Mouse (Mus musculus) macrophage (primary cell): ENCODE measurements around the gene Smim14. TPM values are rescaled to one million over a fixed set of nuclear protein-coding genes. Genes with fewer than 3 reads are reported as not detected.
"Not testable (repeated sequence)": the region's sequence is repeated elsewhere in the genome, so short reads cannot be mapped to it uniquely, and the experiment has no call there.

Source experiments
- H3K27ac ChIP-seq: fragments of 350-480 bp; formaldehyde crosslinking; 2 replicates; pipeline ENCODE4 v1.9.0; 2021
- H3K36me3 ChIP-seq: fragments of 350-480 bp; formaldehyde crosslinking; 2 replicates; pipeline ENCODE4 v1.9.0; 2021; ENCODE audit errors: inconsistent target
- H3K4me3 ChIP-seq: fragments of 350-480 bp; formaldehyde crosslinking; 2 replicates; pipeline ENCODE4 v1.9.0; 2021; ENCODE audit errors: inconsistent target
- H3K79me2 ChIP-seq: fragments of 350-480 bp; formaldehyde crosslinking; 2 replicates; pipeline ENCODE4 v1.9.0; 2021; ENCODE audit errors: inconsistent target
- WGBS: methylation state at CpG from one replicate; pipeline ENCODE4 v1.1.7; 2026; ENCODE audit warnings: inconsistent platforms; ENCODE audit not compliant: missing documents; 5-methylcytosine and 5-hydroxymethylcytosine counted together
- polyA plus RNA-seq: library from polyadenylated mRNA; stranded (reverse); fragments of 250-400 nt; gene quantifications from 3 replicates; pipeline ENCODE4 v1.2.4, GENCODE M21; 2018; ENCODE audit warnings: inconsistent platforms

Smim14 gene
- polyA plus RNA-seq, 1 experiment from 2014 or later = 99.0 TPM

DNA sequence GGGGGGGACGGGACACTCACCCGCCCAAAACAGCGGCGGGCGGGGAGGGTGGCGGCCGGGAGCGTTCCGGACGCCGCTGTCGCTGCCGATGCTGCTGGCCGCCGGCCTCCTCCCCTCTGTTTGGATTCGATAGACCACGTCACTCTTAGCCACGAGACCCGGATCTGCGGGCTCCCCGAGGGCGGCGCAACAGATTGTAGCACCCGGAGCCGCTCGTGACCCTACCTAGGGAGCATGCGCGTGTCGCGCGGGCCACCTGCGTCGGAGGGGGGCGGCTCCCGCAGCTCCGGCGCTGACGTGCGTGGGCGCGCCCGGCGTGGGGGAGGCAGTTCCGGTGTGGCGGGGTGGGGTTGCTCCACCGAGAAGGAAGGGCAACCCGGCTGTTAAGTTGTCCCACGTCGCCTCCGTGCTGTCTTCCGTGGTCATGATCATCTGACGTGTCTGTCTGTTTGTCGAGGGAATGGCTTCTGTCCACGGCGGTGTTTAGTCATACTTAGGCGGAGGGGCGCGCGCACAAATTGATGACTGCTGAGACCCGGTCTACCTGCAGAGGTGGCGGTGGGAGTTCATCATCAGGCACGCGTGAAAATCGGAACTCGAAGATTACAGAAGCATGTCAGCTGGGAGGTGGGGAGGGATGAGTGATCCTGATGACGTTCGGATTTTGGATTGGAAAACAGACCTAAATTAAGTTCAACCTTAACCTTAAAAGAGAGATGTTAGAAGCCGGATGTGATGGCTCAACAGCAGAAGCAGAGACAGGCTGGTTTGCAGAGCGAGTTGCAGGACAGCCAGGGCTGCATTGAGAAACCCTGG, 44.1 kb downstream of the Smim14 start, which contains the start of gene Gm43552:
Gene Gm43552 (minus strand): TSS at position 118 of the 816 bp plus-strand sequence.
- Histone ChIP-seq H3K36me3 (no peaks in the 10 kb centered on the region), H3K79me2 (peaks cover 40% of the 10 kb centered on the region), H3K4me3 (peak within 1 kb of the TSS; percentile 89), H3K27ac (peak within 1 kb of the TSS; percentile 86)
- WGBS = 1% methylated on average over 54 of the region's 69 CpGs

DNA sequence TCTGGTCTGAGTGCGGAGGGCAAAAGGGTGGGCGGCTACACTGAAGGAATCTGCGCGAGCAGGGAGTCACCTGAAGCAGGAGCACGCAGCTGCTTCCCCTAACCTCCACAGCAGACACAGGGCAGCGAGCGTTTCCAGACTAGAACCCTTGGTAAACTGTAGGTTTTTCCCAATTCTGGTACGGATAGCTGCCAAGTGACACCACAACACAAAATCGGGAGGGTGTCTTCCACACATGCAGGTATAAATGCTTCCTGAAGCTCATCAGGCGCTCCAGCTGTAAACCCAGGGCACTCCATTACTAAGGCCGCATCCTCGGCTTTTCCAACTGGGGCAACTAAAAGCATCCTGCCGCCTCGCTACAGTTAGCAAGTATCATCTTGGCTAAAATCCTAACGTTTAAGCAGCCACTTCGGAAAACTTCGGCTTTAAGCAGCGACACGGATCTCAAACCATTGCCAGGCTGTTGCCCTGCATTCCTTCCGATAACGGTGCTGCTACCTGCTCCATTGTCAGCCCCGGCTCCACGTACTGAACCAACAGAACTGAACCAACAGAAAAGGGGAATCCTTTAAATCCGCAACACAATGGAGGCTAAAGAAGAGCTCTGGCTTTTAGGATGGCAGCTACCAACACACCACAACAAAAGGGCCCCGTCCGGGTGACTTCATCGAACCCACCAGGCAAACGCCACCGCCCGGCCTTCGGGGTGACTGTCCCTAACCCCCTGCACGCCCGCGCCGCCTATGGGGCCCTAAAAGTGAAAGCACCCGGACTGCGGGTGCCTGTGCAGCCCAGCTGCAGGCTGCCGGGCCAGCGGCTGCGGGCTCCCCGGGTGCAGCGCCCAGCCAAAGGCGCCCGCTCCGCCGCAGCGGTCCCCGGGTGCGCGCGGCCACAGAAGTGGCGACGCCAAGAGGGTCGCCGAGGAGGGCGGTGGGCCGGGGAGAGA, 44.9 kb downstream of the Smim14 start:
- peak overlapping the region; percentile 86 for H3K27ac ChIP-seq
- H3K79me2 ChIP-seq = peaks cover 48% of the 10 kb centered on the region
- H3K36me3 ChIP-seq = no peaks in the 10 kb centered on the region
- WGBS = under 1% methylated on average over 47 of the region's 57 CpGs
- H3K4me3 ChIP-seq = peak overlapping the region; percentile 89

DNA sequence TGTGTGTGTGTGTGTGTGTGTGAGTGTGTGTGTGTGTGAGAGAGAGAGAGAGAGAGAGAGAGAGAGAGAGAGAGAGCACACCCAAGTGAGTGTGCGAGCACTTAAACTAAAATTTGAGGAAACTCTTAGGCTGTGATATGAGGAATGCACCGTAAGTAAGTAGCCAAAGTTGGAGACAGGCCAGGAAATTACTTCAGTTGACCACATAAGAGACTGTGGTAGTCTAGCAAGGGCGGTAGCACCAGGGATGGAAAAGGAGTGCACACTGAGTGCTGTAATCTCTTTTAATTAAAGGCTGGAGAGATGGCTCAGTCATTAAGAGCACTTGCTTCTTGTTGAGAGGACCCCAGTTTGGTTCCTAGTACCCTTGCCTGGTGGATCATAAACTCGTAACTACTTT, 47.2 kb downstream of the Smim14 start:
- Histone ChIP-seq H3K36me3 (no peaks in the 10 kb centered on the region), H3K4me3 (no peak overlapping the region), H3K27ac (no peak overlapping the region), H3K79me2 (peaks cover 64% of the 10 kb centered on the region)
- 20% methylated on average over 4 of the region's 4 CpGs for WGBS

DNA sequence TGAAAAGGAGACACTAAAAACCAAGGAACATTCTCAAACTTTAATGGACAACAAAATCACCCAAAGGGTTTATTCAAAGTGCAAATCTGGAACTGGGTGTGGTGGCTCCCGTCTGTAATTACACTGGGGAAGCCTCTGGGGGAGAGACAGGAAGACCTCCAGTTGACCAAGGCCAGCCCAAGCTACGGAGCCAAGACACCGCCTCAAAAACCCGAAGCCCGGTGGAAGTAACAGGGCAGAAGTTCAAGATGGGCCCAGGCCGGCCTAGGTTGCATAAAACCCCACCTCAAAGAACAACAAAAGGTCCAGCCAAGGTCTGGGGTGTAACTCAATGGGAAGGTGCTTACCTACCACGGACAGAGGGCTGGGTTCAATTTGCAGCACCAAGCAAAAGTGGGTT, 48.3 kb downstream of the Smim14 start:
- Histone ChIP-seq H3K4me3 (no peak overlapping the region), H3K36me3 (no peaks in the 10 kb centered on the region), H3K79me2 (peaks cover 75% of the 10 kb centered on the region), H3K27ac (no peak overlapping the region)
- WGBS = 61% methylated on average over 7 of the region's 7 CpGs

DNA sequence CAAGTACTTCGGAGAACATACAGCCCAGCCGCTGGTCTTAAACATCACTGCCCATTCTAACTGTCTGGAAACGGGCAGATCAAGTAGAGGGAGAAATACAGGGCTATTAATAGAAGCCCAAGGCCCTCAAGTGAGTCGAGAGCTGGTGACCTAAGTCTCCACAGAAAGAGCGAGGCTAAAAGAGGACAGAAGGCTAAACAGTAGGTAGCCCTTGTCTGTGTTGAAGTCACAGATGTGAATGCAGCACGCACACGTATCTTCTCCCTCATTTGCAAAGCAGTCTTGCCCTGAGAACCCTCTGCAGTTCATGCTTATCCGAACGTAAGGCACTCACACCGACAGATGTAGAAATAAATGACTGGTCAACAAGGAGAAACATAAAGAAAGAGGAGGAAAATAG, 49.6 kb downstream of the Smim14 start:
- Histone ChIP-seq H3K27ac (no peak overlapping the region), H3K79me2 (peaks cover 89% of the 10 kb centered on the region), H3K4me3 (no peak overlapping the region), H3K36me3 (no peaks in the 10 kb centered on the region)
- 50% methylated on average over 10 of the region's 10 CpGs for WGBS

DNA sequence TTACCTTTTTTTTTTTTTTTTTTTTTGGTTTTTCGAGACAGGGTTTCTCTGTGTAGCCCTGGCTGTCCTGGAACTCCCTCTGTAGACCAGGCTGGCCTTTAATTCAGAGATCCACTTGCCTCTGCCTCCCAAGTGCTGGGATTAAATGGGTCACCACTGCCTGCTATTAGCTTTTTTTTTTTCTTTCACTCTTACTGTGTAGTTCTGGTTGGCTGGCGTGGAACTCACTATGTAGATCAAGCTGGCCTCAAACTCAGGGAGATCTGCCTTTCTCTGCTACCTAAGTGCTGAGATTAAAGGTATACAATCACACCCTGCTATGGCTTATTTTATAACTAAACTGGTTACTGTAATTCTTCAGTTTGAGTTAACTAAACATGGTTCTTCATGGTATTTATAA, 50.5 kb downstream of the Smim14 start:
- Histone ChIP-seq H3K79me2 (peaks cover 94% of the 10 kb centered on the region), H3K36me3 (no peaks in the 10 kb centered on the region), H3K4me3 (no peak overlapping the region), H3K27ac (peak overlapping the region; percentile 65)
- 89% methylated on average over 1 of the region's 2 CpGs for WGBS

DNA sequence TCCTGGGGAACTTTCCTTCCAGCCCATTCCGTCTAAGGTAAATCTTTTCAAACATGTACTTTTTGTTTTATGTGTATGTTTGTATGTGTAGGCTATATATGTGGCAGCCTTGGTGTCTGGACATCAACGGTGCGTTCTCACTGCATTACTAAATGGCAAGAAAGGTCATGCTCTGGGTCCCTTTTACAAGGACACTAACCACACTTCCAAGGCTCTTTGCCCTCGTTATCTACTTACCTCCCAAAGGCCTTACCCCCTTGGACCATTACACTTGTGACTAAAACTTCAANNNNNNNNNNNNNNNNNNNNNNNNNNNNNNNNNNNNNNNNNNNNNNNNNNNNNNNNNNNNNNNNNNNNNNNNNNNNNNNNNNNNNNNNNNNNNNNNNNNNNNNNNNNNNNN, 54.0 kb downstream of the Smim14 start:
- no peaks in the 10 kb centered on the region for H3K36me3 ChIP-seq
- WGBS = 92% methylated on average over 4 of the region's 4 CpGs
- peaks cover 92% of the 10 kb centered on the region for H3K79me2 ChIP-seq
- H3K4me3 ChIP-seq = no peak overlapping the region
- H3K27ac ChIP-seq = no peak overlapping the region

DNA sequence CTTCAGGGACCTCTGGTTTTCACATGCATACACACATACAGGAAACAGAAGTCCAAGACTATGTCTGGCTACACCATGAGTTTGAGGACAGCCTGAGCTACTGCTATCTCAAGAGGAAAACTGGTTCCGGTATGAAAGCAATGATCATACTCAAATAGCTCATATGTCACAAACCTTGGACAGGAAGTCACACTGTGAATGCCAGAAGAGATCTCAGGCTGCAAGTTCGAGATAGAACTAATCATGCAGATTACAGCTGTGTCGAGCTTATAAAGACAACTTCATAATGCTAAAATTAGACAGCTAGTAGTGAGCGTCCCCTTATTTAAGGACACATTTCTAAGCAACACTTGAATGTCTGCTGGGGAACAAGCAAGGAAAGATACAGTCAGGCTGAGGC, 56.5 kb downstream of the Smim14 start:
- H3K36me3 ChIP-seq = no peaks in the 10 kb centered on the region
- H3K79me2 ChIP-seq = peaks cover 83% of the 10 kb centered on the region
- H3K27ac ChIP-seq = no peak overlapping the region
- H3K4me3 ChIP-seq = no peak overlapping the region
- WGBS = 29% methylated on average over 4 of the region's 4 CpGs

DNA sequence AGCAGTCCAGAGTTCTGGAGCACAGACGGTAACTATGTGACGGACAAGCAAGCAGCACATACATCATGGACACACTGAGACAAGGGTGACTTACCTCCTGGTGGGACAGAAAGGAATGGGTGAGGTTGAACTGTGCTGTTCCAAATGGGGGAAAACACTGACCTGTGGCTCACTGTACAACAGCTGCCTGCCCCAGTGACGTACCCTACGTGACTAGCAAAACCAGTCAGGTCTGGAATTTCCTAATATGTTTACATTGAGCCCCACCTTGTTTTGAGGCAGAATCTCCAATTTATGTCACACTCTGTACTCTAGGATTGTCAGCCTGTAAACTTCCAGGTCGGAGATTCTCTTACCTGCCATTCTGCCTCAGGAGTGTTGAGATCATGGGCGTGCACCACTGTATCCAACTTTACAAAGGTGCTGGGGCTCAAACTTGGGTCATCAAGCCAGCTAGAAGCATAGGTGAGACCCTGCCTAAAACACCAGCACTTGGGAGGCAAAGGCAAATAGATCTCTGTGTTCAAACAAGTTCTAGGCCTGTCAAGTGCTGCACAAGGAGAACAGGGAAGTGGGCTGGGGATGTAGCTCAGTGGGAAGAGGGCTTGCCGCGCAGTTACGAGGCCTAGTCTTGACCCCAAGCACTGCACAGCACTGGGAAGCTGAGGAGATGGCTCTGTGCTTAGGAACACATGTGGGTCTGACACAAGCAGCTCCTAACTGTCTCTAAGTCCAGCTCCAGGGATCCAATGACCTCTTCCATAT, 57.1 kb downstream of the Smim14 start:
- Histone ChIP-seq H3K27ac (no peak overlapping the region), H3K36me3 (no peaks in the 10 kb centered on the region), H3K79me2 (peaks cover 79% of the 10 kb centered on the region), H3K4me3 (no peak overlapping the region)
- 87% methylated on average over 9 of the region's 9 CpGs for WGBS

DNA sequence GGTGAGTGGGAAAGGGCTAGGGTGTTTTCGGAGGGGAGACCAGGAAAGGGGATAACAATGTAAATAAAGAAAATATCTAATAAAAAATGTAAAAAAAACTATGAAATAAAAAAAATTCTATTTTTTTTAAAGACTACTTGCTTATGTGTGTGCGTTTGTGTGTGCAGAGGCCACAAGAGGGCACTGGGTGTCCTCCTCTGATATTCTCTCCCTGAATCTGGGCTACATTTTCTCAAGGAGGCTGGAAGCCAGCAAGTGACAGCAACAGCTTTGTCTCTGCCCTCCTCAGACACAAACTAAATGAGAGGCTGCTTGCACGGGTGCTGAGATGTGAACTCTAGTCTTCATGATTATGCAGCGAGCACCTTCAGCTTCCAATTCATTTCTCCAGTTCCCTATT, 58.8 kb downstream of the Smim14 start:
- no peak overlapping the region for H3K27ac ChIP-seq
- peaks cover 78% of the 10 kb centered on the region; the same call in 1 of the 2 replicates for H3K79me2 ChIP-seq
- WGBS = 75% methylated on average over 4 of the region's 4 CpGs
- H3K4me3 ChIP-seq = no peak overlapping the region
- no peaks in the 10 kb centered on the region for H3K36me3 ChIP-seq

DNA sequence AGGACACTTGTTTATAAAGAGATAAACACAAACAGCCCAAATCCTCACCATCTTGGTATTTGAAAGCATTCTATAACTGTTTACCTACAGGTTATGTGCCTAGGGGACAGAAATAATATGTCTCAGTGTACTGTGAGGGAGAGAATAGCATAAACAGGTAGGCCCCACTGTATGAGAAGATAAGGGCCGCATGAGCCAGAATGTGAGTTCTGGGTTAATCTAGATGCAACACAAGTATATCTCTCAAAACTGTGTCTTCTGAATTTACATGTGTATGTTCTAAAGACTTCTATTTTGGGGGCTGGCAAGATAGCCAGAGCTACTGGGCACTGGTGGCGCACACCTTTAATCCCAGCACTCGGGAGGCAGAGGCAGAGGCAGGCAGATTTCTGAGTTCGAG, 60.2 kb downstream of the Smim14 start:
- not testable (repeated sequence) for H3K36me3 ChIP-seq, H3K4me3 ChIP-seq
- WGBS = 95% methylated on average over 3 of the region's 4 CpGs
- Histone ChIP-seq H3K27ac (peak overlapping the region; percentile 71), H3K79me2 (peaks cover 78% of the 10 kb centered on the region; the same call in 1 of the 2 replicates)

DNA sequence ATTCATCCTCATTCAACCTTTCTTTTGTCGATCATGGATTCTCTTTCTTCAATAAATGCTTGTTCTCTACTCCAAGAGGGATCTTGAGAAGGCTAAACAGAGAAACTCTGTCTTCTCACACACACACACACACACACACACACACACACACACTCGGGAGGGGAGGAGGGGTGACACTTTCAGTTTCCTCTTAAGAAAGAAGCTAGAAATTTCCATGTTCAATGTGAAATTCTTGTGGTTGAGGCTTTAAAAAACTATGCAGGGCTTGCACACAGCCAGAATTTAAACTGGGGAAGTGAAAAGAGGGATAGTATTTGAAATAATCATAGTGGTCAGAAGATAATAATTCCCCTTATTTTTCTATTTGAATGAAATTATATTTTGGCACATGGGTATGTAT, 61.2 kb downstream of the Smim14 start:
- H3K79me2 ChIP-seq = peaks cover 78% of the 10 kb centered on the region; the same call in 1 of the 2 replicates
- WGBS = 40% methylated on average over 1 of the region's 2 CpGs
- H3K36me3 ChIP-seq = no peaks in the 10 kb centered on the region
- peak overlapping the region; percentile 71 for H3K27ac ChIP-seq
- no peak overlapping the region for H3K4me3 ChIP-seq

DNA sequence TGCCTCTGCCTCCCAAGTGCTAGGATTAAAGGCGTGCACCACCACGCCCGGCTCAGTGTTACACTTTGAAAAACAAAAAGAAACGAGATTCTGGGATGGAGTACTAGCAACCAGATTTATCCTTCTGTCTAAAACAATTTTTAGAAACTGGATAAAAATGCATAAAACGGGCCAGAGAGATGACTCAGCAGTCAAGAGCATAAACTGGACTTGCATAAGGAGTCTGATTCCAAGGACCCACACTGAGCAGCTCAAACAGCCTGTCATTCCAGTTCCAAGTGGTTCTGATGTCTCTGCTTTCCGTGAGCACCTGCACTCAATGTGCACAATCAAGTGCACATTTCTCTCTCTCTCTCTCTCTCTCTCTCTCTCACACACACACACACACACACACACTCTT, 67.2 kb downstream of the Smim14 start:
- Histone ChIP-seq H3K4me3 (no peak overlapping the region), H3K27ac (no peak overlapping the region), H3K36me3 (peaks cover 35% of the 10 kb centered on the region), H3K79me2 (peaks cover 50% of the 10 kb centered on the region; the same call in 1 of the 2 replicates)
- 97% methylated on average over 6 of the region's 6 CpGs for WGBS

DNA sequence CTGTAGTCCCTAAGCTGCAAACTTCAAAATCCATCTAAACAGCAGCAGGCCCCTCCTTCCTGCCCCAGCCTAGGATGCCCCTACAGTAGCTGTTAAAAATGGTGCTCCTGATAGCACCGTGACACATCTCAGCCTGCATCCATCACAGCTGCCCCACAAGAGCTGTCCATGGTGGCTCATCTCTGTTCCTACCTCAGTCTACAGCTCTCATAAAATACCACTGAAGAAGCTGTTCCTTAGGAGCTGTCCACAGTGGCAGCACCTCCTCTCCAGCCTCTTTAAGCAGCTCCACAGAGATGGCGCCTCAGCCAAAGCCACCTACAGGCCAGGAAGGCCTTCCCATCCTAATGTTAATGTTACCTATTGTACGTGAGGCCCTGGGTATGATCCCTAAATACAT, 70.1 kb downstream of the Smim14 start:
- no peak overlapping the region for H3K4me3 ChIP-seq
- H3K27ac ChIP-seq = no peak overlapping the region
- H3K79me2 ChIP-seq = peaks cover 22% of the 10 kb centered on the region; the same call in 1 of the 2 replicates
- peaks cover 41% of the 10 kb centered on the region for H3K36me3 ChIP-seq
- 96% methylated on average over 3 of the region's 3 CpGs for whole genome bisulfite sequencing
